Mouse (Mus musculus) hematopoietic stem cell, adult 5-6 weeks (primary cell): Measurements from ENCODE around the gene Chrm1. TPM values are rescaled to one million over a fixed set of nuclear protein-coding genes. Genes with fewer than 3 reads are reported as not detected.
A peak's percentile ranks its signal among the peaks of the same experiment; 100 is the strongest.

Experiments
- ATAC-seq, 2 experiments: fragments of 125-278 bp in 1 of 2; replicated peaks in 1 of 2; 2 replicates each; pipeline ENCODE4 v1.8.0; 2016 to 2017; ENCODE audit warnings: inconsistent platforms in 2 of 2, mild to moderate bottlenecking in 2 of 2, moderate number of reproducible peaks in 2 of 2, low read depth in 1 of 2, moderate TSS enrichment in 1 of 2; ENCODE audit not compliant: low FRiP score in 2 of 2, poor library complexity in 2 of 2, severe bottlenecking in 2 of 2, insufficient read depth in 1 of 2, low TSS enrichment in 1 of 2
- total RNA-seq: library from RNA; stranded (forward); fragments of 172-1452, 232-1000 nt; gene quantifications from 2 replicates; pipeline ENCODE4 v1.2.3, GENCODE M21; 2017

Gene Chrm1
- not detected in 2 replicates for total RNA-seq

- no peak for ATAC-seq
These were observed at the start of gene Chrm1 for GRCm38 (mm10) chr19:8663360-8663839. Gene Chrm1, plus strand, starts transcription at chr19:8663789.

GRCm38 (mm10) chr19:8614343-8614742 is 49.2 kb upstream of the Chrm1 start:
- ATAC-seq, result no peak

- ATAC-seq, result no peak
These were observed 47.3 kb upstream of the Chrm1 start for GRCm38 (mm10) chr19:8616314-8616713.

GRCm38 (mm10) chr19:8617904-8618303 is 45.7 kb upstream of the Chrm1 start, which contains the start of gene Slc22a6:
Gene Slc22a6, plus strand, starts transcription at chr19:8618039.
- no peak for ATAC-seq

- ATAC-seq, result no peak
These were observed 42.5 kb upstream of the Chrm1 start for GRCm38 (mm10) chr19:8621098-8621497.

- no peak for ATAC-seq
These were observed 33.3 kb upstream of the Chrm1 start for GRCm38 (mm10) chr19:8630249-8630648.

GRCm38 (mm10) chr19:8630826-8631225 is 32.8 kb upstream of the Chrm1 start:
- no peak for ATAC-seq

GRCm38 (mm10) chr19:8632029-8632428 is 31.6 kb upstream of the Chrm1 start:
- no peak for ATAC-seq

GRCm38 (mm10) chr19:8642086-8642485 is 21.5 kb upstream of the Chrm1 start:
- peak; percentile 56 to 74 for ATAC-seq

- no peak for ATAC-seq
These were observed 17.2 kb upstream of the Chrm1 start for GRCm38 (mm10) chr19:8646393-8646792.

GRCm38 (mm10) chr19:8655833-8656232 is 7.8 kb upstream of the Chrm1 start:
- ATAC-seq, result no peak

- ATAC-seq, result no peak
These were observed 7.2 kb upstream of the Chrm1 start for GRCm38 (mm10) chr19:8656341-8656740.

- ATAC-seq, result no peak; a peak in 1 of 4 replicates
These were observed 1.7 kb upstream of the Chrm1 start for GRCm38 (mm10) chr19:8661821-8662307.

GRCm38 (mm10) chr19:8662337-8662736 is 1.3 kb upstream of the Chrm1 start:
- peak; percentile 65 to 73; a peak in 3 of 4 replicates for ATAC-seq

- 0 out of 4 replicates have a peak, but pooled peaks of 1 of the 2 experiments have one; percentile 1 for ATAC-seq
These were observed 377 bp downstream of the Chrm1 start for GRCm38 (mm10) chr19:8663911-8664421.

GRCm38 (mm10) chr19:8664859-8665258 is 1.3 kb downstream of the Chrm1 start:
- ATAC-seq, result no peak

- no peak for ATAC-seq
These were observed 2.2 kb downstream of the Chrm1 start for GRCm38 (mm10) chr19:8665746-8666145.

GRCm38 (mm10) chr19:8672859-8673258 is 9.3 kb downstream of the Chrm1 start:
- ATAC-seq, result no peak
